Mouse (Mus musculus) bone marrow macrophage, adult 2 months (primary cell): ENCODE data around the gene Efhd2.

Source experiments
- CTCF ChIP-seq: IDR thresholded peaks from 2 replicates; pipeline ENCODE4 v1.5.1; 2012; ENCODE audit warnings: low read depth, mild to moderate bottlenecking, low read length, moderate library complexity
- POLR2A ChIP-seq: IDR thresholded peaks from 2 replicates; pipeline ENCODE4 v1.6.1; 2012; ENCODE audit warnings: mild to moderate bottlenecking, low read depth, low read length, borderline replicate concordance

GRCm38 (mm10) chr4:141826060-141826459 lies 48.7 kb downstream of the Efhd2 start, which contains the start of gene Cela2a:
- TF ChIP-seq CTCF, result no peak
- no peak for TF ChIP-seq POLR2A
